Mouse (Mus musculus): Measurements from ENCODE around the gene Rassf6. TPM values are rescaled to one million over a fixed set of nuclear protein-coding genes. Genes with fewer than 3 reads are reported as not detected.

The Rassf6 gene
- 1 to 10 TPM in 1 of 2 experiments, under 1 TPM in 1; 0.42 to 1.0 TPM for total RNA-seq (2021)

DNA sequence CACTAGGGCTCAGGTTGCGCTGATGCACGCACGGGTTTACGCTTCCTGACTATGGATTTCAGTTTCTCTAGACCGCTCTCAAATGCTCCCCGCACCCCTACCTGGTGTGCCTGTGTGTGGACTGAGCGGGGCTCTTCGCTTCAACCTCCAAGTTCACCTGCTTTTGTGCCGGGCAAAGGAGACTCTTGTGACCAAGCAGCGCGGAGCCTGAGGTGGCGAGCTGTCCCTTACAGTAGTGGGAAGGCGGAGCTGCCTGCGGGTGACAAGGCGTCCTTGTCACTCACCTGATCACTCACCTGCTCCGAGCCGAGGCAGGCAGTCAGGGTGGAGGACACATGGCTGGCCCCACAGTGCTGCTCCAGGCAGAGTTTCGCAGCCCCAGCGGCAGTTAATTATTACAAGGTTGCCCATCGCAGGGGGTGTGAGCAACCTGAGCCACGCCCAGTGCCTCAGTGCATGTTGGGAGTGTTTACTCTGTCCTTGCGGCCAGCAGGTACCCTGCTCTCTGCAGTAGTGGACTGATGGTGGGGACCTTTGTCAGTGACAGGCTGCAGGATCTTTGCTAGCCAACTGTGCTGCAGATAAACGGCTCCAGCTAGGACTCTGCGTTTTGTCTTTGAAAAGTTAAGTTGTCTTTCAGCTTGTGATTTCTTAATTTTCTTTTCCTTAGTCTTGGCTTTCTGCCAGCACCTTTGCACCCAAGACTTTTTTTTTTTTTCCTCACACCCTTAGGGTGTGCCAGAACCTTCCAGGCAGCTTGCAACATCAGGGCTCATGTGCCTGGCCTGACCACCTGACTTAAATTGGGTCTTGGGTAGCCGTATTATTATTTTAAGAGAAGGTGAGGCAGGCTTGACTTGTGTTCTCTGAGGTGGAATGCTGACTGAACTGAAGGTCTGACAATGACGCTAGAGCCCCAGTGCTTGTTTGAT, at the start of gene Rassf6:
Gene Rassf6, minus strand, starts transcription at position 372 of the 932 bp plus-strand sequence.
- no peak for DNase-seq (ENCODE audit: extremely low spot score in 1 of 2, low spot score in 1 of 2)

GRCm38 (mm10) chr5:90689426-90690128, 49.1 kb upstream of the Rassf6 start:
- DNase-seq (ENCODE audit: extremely low spot score in 1 of 2, low spot score in 1 of 2): no peak

GRCm38 (mm10) chr5:90687913-90688312, 47.5 kb upstream of the Rassf6 start:
- DNase-seq (ENCODE audit: extremely low spot score in 1 of 2, low spot score in 1 of 2): no peak

DNA sequence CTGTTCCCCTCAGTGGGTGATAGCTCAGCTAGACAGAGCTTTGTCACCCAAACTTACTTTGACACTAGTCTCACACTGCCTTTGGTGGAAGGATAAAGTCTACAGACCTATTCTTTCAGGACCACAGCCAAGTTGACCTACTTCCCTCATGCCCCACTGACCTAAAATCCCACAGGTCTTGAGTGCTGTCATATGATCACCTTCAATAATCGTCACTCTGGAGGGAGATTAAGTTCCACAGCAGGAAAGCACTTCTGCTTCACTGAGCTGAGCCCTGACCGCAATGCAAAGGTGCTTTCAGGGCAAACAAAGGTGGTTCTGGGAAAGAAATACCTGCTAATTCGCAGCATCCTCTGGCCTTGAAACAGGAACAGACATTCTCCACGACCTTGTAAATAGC, 44.5 kb upstream of the Rassf6 start:
- DNase-seq (ENCODE audit: extremely low spot score in 1 of 2, low spot score in 1 of 2): no peak

DNA sequence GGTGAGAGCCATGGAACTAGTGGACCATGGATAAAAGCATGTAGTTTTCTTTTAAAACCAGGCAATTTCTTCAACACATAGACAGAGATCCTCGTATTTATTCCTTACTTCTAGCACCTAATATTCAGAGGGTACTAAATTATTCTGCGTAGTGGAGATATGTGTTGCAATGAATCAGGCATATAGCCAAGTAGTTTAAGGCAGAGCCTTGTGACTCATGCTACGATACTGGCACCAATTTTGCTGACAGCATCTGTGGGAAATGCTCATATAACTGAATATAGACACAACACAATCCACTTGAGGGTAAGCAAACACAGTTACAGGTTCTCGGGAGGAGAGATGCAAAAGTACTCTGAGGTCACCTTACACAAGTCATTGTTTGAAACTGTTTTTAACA, 41.4 kb upstream of the Rassf6 start:
- no peak for DNase-seq (ENCODE audit: extremely low spot score in 1 of 2, low spot score in 1 of 2)

GRCm38 (mm10) chr5:90677560-90677959, 37.1 kb upstream of the Rassf6 start:
- DNase-seq (ENCODE audit: extremely low spot score in 1 of 2, low spot score in 1 of 2): no peak

GRCm38 (mm10) chr5:90661852-90662251, 21.4 kb upstream of the Rassf6 start:
- DNase-seq (ENCODE audit: extremely low spot score in 1 of 2, low spot score in 1 of 2): no peak

GRCm38 (mm10) chr5:90661436-90661835, 21.0 kb upstream of the Rassf6 start:
- DNase-seq (ENCODE audit: extremely low spot score in 1 of 2, low spot score in 1 of 2): peak; percentile 21 to 38

DNA sequence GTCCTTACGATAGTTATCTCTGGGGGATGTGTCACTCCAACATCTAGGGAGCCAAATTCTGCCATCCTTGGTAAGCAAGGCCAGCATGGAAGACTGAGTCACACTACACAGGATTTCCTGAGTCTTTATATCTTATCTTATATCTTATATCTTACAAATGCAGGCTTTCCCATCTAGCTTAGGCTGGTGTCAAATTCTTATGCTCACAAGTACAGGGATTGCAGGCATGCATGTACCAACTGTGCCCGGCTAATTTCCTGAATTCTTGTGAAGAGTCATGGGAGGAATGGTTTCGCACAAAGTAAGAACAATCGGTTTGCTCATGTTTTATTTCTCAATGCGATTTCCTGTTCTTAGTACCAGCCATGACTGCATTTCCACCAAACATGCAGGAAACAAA, 20.0 kb upstream of the Rassf6 start:
- no peak for DNase-seq (ENCODE audit: extremely low spot score in 1 of 2, low spot score in 1 of 2)

DNA sequence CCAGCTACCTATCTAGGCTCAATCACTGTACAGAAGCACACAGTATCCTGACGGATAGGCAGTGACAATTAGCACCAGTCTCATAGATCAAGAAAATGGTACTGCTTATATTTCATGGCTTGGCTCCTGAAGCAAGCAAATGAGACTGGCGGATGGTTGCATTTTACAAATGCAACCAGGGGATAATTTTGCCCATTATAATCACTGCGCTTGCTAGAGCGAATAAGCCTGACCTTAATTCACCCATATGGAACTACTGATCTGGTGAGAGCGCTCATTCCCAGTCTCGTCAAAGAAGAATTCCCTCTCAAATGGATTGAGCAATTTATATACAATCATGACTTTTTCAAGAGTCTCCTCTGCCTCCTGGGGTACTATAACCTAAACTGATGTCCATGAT, 16.2 kb upstream of the Rassf6 start:
- DNase-seq (ENCODE audit: extremely low spot score in 1 of 2, low spot score in 1 of 2): no peak

GRCm38 (mm10) chr5:90655891-90656290, 15.4 kb upstream of the Rassf6 start:
- no peak for DNase-seq (ENCODE audit: extremely low spot score in 1 of 2, low spot score in 1 of 2)

DNA sequence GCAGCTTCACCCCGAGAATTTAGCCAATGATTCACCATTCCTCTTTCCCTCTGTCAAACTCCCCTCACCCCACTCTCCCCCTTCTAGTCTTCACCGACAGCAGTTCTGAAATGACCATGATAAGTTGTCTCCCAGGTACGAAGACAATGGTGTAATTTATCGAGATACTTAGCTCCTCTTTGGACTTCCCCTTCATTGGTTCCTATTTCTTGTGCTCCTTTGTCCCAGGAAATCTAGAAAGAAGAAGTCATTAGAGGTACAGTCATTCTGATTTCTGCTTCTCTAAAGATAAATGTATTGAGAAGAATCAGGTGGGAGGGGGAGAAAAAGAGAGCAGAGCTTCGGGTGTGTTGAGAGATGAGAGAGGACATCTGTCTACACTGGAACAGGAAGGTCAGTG, 14.3 kb upstream of the Rassf6 start:
- DNase-seq (ENCODE audit: extremely low spot score in 1 of 2, low spot score in 1 of 2): no peak

DNA sequence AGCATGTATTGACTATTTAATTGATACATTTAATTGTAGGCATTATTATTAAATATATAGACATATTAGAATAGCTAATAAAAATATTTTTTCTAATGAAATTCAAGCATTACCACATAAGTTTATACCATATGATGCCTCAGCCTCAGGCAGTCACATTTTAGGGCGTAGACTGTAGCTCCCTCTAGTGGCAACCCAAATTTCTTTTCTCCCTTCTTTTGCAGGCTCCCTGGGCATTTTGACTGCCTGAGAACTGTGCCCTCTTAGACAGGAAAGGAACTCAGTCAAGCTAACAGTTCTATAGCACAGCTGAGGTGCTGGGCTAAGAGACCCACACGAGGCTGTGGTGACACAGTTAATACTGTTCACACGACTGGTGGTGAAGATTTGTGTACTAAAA, 12.3 kb upstream of the Rassf6 start:
- peak in 1 of 2 experiments; percentile 46 for DNase-seq (ENCODE audit: extremely low spot score in 1 of 2, low spot score in 1 of 2)

DNA sequence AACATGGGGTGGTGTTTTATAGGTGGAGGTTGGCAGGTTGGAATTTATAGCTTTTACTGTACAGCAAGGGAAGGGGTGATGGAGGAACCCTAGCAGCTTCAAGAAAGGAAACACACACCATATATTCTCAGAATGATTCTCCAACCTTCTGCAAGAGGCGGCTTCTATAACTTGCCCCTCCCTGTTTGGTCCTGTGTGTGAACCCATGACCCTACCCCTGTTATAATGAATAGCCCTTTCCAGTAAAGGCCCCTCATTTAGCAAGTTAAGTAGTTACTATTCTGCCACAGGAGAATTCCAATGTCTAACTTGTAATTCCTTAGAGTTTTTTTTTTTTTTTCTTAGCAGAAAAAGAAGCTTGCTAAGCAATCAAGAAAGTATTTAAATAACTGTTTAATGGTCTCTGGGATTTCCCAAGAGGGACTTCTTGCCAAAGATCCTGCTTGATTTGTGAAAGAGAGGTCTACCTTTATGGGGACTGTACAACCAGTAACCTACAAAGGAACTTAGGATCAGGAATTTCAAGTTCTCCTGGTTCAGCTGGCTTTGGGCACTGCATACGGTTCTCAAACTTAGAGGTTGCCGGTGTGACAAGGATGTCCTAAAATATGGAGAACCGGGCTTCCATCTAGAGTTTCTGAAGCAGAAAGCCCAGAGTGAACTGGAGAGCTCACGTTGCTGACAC, 10.2 kb upstream of the Rassf6 start:
- no peak for DNase-seq (ENCODE audit: extremely low spot score in 1 of 2, low spot score in 1 of 2)

GRCm38 (mm10) chr5:90647473-90647872, 7.0 kb upstream of the Rassf6 start:
- no peak for DNase-seq (ENCODE audit: extremely low spot score in 1 of 2, low spot score in 1 of 2)

DNA sequence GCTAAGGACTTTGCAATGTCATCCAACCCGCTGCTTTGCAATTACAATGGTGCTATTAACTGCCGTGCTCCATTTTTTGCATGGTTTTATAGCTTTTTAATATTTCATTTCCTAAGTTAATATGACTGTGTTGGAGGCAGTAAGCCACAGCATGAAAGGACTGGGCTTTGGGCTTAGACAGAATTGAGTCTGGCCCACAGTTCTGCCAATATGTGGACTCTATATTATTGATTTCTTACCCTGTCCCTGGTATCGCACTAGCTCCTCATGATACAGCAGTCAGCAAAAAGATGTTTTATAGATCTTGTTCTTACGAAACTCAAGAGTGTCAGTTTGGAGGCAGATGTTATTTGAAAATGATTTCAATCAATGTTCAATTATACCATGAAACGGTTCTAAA, 5.9 kb upstream of the Rassf6 start:
- no peak for DNase-seq (ENCODE audit: extremely low spot score in 1 of 2, low spot score in 1 of 2)

GRCm38 (mm10) chr5:90645579-90645978, 5.1 kb upstream of the Rassf6 start:
- DNase-seq (ENCODE audit: extremely low spot score in 1 of 2, low spot score in 1 of 2): no peak

DNA sequence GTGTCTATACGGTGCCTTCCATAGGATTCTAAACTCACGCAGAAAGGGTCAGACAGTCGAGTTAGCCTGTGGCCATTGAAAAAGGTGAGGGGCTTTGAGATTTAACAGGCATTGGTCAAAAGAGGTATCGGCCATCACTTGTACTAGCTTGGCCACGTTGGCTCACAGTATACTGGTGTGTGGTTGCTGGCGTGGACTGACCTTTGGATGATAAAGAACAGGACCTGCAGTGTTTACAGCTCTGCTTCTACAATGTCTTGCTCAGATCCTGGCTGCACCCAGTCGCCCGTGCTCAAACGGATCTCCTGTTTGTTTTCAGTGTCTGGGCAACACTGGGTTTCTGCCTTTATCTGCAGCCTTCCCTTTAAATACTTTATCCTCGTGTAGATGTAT, 757 bp upstream of the Rassf6 start:
- no peak for DNase-seq (ENCODE audit: extremely low spot score in 1 of 2, low spot score in 1 of 2)

GRCm38 (mm10) chr5:90634885-90635284, 5.6 kb downstream of the Rassf6 start:
- DNase-seq (ENCODE audit: extremely low spot score in 1 of 2, low spot score in 1 of 2): no peak

DNA sequence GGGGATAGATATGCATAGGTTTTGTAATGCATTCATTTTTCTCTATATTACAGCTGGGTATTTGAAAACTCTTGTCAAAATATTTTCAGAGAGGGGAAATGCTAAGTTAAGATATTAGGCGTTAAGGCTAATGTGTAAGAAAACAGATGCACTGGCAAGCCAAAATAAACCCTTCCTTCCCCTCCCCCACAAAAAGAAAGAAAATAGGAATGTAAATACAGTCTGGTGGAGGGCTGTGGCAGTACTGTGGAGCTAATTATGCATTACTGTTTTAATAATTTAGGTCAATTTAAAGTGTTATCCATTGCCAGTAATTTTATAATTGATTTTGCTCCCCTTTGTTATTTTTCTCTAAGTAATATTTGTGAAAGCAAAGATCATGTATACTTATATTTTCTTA, 11.9 kb downstream of the Rassf6 start:
- DNase-seq (ENCODE audit: extremely low spot score in 1 of 2, low spot score in 1 of 2): no peak

DNA sequence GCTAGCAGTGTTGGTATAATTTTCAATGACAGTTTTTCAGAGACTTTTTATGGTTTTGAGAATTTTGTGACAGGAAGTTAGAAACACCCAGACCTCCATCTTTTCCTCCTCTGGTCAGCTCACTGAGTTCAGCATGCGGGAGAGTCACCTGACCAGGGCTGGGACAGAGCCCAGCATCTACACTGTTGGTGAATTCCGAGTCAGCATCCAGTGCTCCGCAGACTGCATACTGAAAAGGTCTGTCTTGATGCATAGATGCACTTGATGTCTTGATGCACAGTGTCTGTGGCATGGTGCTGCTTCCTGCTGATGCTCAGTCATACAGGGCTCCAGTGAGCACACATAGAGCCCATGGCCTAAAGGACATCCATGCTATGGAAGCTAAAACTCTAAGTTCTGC, 12.4 kb downstream of the Rassf6 start:
- no peak for DNase-seq (ENCODE audit: extremely low spot score in 1 of 2, low spot score in 1 of 2)
